Mouse (Mus musculus) skeletal muscle tissue, adult 2 months (tissue): Measurements from ENCODE around the gene Lmod3.
"Not testable (repeated sequence)": the region's sequence is repeated elsewhere in the genome, so short reads cannot be mapped to it uniquely, and the experiment has no call there.

ENCODE experiments used
- DNase-seq: peaks from one replicate; pipeline ENCODE4 v3.0.0-alpha.2; 2012; ENCODE audit warnings: low read depth, low spot score

Gene Lmod3

DNA sequence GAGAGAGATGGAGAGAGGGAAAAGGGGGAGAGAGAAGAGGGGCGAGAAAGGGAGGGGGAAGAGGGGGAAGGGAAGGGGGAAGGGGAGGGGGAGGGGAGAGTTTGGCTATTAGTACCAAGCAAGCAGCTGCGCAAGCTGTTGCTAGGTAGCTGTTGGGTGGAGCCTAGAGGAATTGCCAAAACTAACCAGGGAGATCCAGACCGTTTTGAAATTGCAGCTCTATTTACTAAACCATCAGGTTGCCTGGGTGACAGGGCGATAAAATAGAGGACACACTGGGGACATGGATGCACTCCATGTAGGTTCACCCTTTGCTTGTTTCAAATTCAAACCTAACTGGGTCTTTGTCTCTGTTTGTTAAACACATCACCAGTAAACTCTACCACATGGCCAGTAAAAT is 23.8 kb upstream of the Lmod3 start:
- DNase-seq = peak; percentile 40

- DNase-seq = no peak
Measured at GRCm38 (mm10) chr6:97275760-97276159, 23.2 kb upstream of the Lmod3 start.

DNA sequence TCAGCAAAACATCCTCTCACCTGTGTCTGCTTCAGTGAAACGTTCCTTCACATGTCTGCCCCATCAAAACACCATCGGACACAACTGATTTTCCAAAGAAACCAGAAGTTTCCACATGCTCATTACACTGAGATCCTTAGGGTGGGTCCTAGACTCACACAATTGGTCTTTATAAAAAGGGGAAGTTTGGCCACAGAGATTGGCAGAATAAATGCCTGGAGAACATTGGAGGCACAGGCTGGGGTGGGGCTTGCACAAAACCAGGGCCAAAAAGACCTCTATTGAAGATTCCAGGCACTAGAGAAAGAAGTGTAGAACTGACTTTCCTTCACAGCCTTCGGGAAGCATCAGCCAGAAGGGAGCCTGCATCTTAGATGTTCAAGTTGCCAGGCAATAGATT is 21.2 kb upstream of the Lmod3 start:
- no peak for DNase-seq

GRCm38 (mm10) chr6:97273058-97273710 is 20.6 kb upstream of the Lmod3 start:
- DNase-seq = no peak

DNA sequence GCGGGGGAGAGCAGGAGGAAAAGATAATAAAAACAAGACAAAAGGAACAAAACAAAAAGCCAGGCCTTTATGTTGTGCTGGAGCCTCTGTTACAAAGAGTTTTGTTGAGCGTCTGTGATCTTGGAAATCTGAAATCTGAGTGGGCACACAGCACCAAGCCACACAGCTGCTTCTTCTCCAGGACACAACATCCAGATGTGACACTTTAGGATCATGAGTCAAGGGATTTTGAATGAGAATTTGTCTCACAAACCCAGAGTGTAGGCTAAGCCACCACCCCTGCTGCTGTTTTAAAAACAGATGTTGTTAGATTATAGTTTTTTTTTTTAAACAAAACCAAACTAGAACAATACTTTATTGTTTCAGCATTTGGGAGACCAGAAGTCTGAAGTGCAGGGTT is 19.8 kb upstream of the Lmod3 start:
- no peak for DNase-seq

GRCm38 (mm10) chr6:97269596-97269995 is 17.0 kb upstream of the Lmod3 start:
- DNase-seq = no peak

DNA sequence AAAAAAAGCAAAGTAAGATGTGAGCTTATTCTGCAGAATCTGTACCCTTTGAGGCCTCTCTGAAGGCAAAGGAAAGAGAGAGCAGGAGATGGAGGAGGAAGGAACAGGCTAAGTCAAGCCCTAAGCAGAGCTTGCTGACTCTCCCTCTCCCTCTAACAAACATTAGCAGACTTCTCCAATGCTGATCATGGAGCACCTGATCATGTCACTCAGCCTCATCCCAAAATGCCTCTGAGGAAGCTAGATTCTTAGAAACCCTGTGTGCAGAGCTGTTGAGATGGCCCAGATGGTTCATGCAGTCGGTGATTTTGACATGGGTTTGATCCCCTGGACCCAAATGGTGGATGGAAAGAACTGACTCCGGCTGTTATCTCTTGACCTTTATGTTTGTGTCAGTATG is 14.6 kb upstream of the Lmod3 start:
- no peak for DNase-seq

DNA sequence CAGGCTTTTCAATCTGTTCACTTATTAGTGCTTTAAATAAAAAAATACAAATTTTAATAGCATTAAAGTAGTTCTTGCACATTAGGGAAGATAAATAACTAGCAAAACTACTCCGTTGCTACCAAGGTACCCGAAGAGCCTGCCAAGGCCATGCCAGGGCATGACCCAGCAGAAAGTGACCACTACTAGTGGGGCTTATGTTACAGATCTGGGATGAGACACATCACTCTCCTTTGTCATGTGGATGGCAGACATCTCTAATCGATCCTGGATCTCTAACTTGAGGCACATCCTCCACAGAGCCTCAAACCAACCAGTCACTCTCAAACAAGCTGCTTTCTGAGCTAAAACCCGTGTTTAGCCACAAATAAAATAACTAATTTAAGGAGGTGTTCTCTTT is 14.1 kb upstream of the Lmod3 start:
- DNase-seq = peak; percentile 60

- no peak for DNase-seq
Measured at GRCm38 (mm10) chr6:97265705-97266104, 13.1 kb upstream of the Lmod3 start.

DNA sequence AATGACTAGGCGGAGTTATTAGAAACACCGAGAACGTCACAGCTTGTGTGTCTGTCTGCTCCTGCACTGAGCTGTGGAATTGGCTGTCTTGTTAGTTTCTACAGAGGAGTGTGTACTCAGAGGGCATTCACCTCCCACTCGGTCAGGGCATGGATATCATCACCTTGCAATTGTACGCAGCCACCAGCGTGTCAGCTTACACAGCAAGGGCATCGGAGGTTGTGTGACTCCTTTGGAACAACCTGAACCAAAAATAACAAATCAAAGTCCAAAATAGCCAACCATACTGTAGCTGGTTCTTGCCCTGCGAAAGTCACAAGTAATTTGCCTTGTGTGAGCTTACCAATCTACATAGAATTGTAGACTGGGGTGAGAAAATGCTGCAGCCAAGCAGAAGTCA is 12.7 kb upstream of the Lmod3 start:
- DNase-seq = peak; percentile 52

DNA sequence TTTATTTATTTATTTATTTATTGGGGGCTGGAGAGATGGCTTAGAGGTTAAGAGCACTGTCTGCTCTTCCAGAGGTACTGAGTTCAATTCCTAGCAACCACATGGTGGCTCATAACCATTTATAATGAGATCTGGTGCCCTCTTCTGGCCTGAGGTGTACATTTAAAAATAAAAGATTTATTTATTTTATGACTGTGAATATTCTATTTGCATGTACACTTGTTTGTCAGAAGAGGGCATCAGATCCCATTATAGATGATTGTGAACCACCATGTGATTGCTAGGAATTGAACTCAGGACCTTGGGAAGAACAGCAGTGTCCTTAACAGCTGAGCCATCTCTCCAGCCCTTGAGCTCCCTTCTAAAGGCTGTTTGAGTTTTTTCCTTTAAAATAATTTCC is 11.2 kb upstream of the Lmod3 start:
- DNase-seq = not testable (repeated sequence)

- DNase-seq = no peak
Measured at GRCm38 (mm10) chr6:97262229-97262628, 9.7 kb upstream of the Lmod3 start.

DNA sequence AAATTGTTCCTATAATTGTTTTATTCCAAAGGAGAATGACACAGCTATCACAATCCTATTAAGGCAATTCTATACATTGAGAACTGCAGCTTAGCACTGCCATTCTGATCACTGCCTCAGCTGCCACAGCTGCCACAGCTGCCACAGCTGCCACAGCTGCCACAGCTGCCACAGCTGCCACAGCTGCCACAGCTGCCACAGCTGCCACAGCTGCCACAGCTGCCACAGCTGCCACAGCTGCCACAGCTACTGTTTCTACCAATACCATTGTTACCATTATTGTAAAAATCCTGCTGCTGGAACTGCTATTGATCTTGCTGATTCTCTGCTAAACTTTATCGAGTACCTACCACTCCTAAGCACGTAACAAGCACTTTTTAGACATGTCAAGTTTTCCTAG is 7.4 kb upstream of the Lmod3 start:
- DNase-seq = not testable (repeated sequence)

GRCm38 (mm10) chr6:97258489-97258888 is 5.9 kb upstream of the Lmod3 start:
- peak; percentile 36 for DNase-seq

DNA sequence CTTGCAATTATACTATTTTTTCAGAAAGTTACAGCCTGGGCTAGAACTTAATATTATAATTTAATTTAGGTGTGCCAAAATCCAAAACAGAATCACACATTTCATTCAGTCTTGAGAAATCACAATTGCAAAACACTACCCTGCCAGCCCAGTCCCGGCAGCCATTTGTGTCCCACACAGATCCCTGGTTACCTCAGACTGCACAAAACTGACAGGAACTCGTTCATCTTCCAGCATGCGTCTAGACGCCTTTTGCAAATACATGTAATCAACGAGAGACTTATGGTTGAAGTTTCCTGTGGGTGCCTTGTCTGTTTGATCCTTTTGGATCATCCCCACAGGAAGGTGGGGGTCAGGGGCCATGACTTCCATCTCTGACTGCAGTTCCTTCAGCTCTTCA is 473 bp downstream of the Lmod3 start:
- DNase-seq = peak; percentile 13

DNA sequence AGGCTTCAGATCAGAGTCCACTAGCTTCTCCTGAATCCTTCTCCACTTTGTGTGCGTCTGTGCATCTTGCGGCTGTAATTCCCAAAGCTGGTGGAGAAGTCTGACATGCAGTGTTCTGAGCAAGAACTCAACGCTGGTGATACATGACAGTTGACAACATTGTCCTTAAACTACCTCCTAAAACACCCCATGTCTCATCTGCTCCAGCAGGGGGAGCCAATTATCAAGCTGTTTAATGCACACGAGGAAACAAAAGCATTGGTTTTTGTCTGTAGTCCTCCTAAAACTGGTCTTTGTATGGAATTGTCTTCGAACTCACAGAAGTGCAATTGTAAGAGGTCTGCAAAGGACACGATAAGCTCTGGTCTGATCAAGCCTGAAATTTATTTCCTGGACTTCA is 1.6 kb downstream of the Lmod3 start:
- DNase-seq = peak; percentile 64

DNA sequence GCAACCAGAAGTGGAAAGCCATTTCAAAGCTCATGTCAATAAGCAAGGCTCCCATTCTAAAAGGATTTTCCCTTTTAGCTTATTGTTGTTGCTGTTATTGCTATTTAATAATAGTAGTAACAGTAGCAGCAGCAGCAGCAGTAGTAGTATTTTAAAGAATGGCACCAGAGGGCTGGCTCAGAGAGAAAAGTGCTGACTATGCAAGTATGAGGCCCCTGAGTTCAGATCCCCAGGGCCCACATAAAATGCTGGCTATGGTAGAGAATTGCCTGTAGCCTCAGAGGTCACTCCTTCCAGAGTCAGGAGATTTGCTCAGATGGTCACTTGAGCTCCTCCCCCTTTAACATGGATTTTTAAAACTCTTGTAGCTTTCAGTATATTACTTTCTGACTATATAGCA is 7.4 kb downstream of the Lmod3 start:
- DNase-seq = no peak

GRCm38 (mm10) chr6:97242522-97242921 is 10.0 kb downstream of the Lmod3 start:
- DNase-seq = no peak

DNA sequence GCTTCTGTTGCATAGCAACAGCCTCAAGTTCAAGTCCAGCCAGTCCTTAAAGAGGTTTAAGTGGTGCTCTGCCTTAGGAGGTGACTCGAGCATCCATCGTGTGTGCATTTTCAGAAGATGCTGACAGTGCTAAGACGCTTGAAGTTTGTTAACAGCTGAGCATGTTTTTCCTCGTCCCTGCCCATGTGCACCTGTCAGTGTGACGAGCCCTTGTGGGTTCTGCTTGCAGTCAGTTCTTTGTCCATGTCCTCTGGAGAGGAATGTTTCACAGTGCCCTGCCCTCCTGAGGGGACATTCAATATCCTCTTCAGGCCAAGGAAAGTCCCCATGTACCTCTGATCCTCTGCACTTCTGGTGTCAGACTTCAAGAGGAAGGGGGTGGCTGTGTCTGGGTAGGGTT is 12.5 kb downstream of the Lmod3 start:
- no peak for DNase-seq

GRCm38 (mm10) chr6:97239360-97239759 is 13.2 kb downstream of the Lmod3 start:
- DNase-seq = no peak

- DNase-seq = no peak
Measured at GRCm38 (mm10) chr6:97236088-97236487, 16.5 kb downstream of the Lmod3 start.

GRCm38 (mm10) chr6:97234911-97235668 is 17.5 kb downstream of the Lmod3 start:
- DNase-seq = no peak

GRCm38 (mm10) chr6:97227067-97227847 is 25.3 kb downstream of the Lmod3 start:
- DNase-seq = no peak
